Mouse (Mus musculus) olfactory bulb, adult 2 months (tissue): Measurements from ENCODE around the gene Acer2. TPM values are rescaled to one million over a fixed set of nuclear protein-coding genes. Genes with fewer than 3 reads are reported as not detected.
A peak's percentile ranks its signal among the peaks of the same experiment; 100 is the strongest.

Experiments
- H3K27ac ChIP-seq: fragments of 200-500 bp; 2 replicates; pipeline ENCODE4 v1.5.1; 2012; ENCODE audit warnings: low read depth, low read length; ENCODE audit not compliant: insufficient read depth
- H3K4me1 ChIP-seq: fragments of 200-500 bp; 2 replicates; pipeline ENCODE4 v1.6.1; 2012; ENCODE audit warnings: low read length; ENCODE audit not compliant: control insufficient read depth, insufficient read depth
- H3K4me3 ChIP-seq: fragments of 200-500 bp; 2 replicates; pipeline ENCODE4 v1.5.1; 2012; ENCODE audit warnings: mild to moderate bottlenecking, low read depth, low read length, moderate library complexity; ENCODE audit not compliant: insufficient read depth
- CTCF ChIP-seq: fragments of 200-500 bp; IDR thresholded peaks from 2 replicates; pipeline ENCODE4 v1.5.1; 2012; ENCODE audit warnings: low read depth, mild to moderate bottlenecking, low read length, moderate library complexity; ENCODE audit not compliant: insufficient read depth
- POLR2A ChIP-seq: fragments of 200-500 bp; IDR thresholded peaks from 2 replicates; pipeline ENCODE4 v1.6.1; 2012; ENCODE audit warnings: mild to moderate bottlenecking, low read depth, low read length, moderate library complexity; ENCODE audit not compliant: insufficient read depth
- WGBS: fragments of 180-500 bp; shearing (Covaris S2); methylation state at CpG from one replicate; pipeline ENCODE4 v1.1.7; 2018; 5-methylcytosine and 5-hydroxymethylcytosine counted together
- polyA plus RNA-seq: library from polyadenylated mRNA; stranded (reverse); fragments of >200 nt; gene quantifications from 2 replicates; pipeline ENCODE4 v1.2.4, GENCODE M21; 2012; ENCODE audit warnings: low replicate concordance; ENCODE audit not compliant: missing spikeins, insufficient read depth, insufficient read length

Gene Acer2
- polyA plus RNA-seq, 1 experiment: not detected

- no peaks in the 10 kb centered on the region for H3K4me1 ChIP-seq
- no peak overlapping the region for H3K27ac ChIP-seq
- TF ChIP-seq CTCF: no peak
- TF ChIP-seq POLR2A: no peak
- 59% methylated on average over 2 of the region's 2 CpGs for WGBS
- no peak overlapping the region for H3K4me3 ChIP-seq
Measured at GRCm38 (mm10) chr4:86882413-86882812, 8.2 kb downstream of the Acer2 start.

- no peak overlapping the region for H3K4me3 ChIP-seq
- TF ChIP-seq CTCF (no peak), POLR2A (no peak)
- no peak overlapping the region for H3K27ac ChIP-seq
- WGBS: 40% methylated on average over 4 of the region's 4 CpGs
- no peaks in the 10 kb centered on the region for H3K4me1 ChIP-seq
Measured at GRCm38 (mm10) chr4:86884945-86885344, 10.7 kb downstream of the Acer2 start.

- Histone ChIP-seq H3K4me3 (0 out of 2 replicates have a peak overlapping the region, but pooled peaks have one; percentile 4), H3K27ac (no peak overlapping the region), H3K4me1 (no peaks in the 10 kb centered on the region)
- WGBS: 55% methylated on average over 12 of the region's 12 CpGs
- TF ChIP-seq CTCF (no peak), POLR2A (no peak)
Measured at GRCm38 (mm10) chr4:86885790-86886159, 11.6 kb downstream of the Acer2 start.

- Histone ChIP-seq H3K4me1 (no peaks in the 10 kb centered on the region), H3K4me3 (0 out of 2 replicates have a peak overlapping the region, but pooled peaks have one; percentile 4), H3K27ac (no peak overlapping the region)
- 41% methylated on average over 18 of the region's 18 CpGs for WGBS
- TF ChIP-seq CTCF: no peak
- no peak for TF ChIP-seq POLR2A
Measured at GRCm38 (mm10) chr4:86886160-86886878, 12.1 kb downstream of the Acer2 start.

- TF ChIP-seq POLR2A (no peak), CTCF (no peak)
- Histone ChIP-seq H3K4me1 (no peaks in the 10 kb centered on the region), H3K4me3 (no peak overlapping the region), H3K27ac (no peak overlapping the region)
- 71% methylated on average over 5 of the region's 5 CpGs for WGBS
Measured at GRCm38 (mm10) chr4:86887879-86888278, 13.7 kb downstream of the Acer2 start.

- TF ChIP-seq CTCF (no peak), POLR2A (no peak)
- Histone ChIP-seq H3K27ac (no peak overlapping the region), H3K4me3 (no peak overlapping the region), H3K4me1 (no peaks in the 10 kb centered on the region)
- 78% methylated on average over 7 of the region's 7 CpGs for WGBS
Measured at GRCm38 (mm10) chr4:86897411-86897810, 23.2 kb downstream of the Acer2 start.

- H3K27ac ChIP-seq: no peak overlapping the region
- H3K4me3 ChIP-seq: no peak overlapping the region
- TF ChIP-seq POLR2A (no peak), CTCF (no peak)
- WGBS: 72% methylated on average over 14 of the region's 14 CpGs
- no peaks in the 10 kb centered on the region for H3K4me1 ChIP-seq
Measured at GRCm38 (mm10) chr4:86898791-86899474, 24.7 kb downstream of the Acer2 start.

GRCm38 (mm10) chr4:86902351-86902750 is 28.2 kb downstream of the Acer2 start:
- 80% methylated on average over 6 of the region's 6 CpGs for WGBS
- TF ChIP-seq CTCF (no peak), POLR2A (no peak)

GRCm38 (mm10) chr4:86904969-86905368 is 30.8 kb downstream of the Acer2 start:
- TF ChIP-seq POLR2A (no peak), CTCF (no peak)
- Histone ChIP-seq H3K4me1 (no peaks in the 10 kb centered on the region), H3K27ac (no peak overlapping the region), H3K4me3 (no peak overlapping the region)
- WGBS: 35% methylated on average over 3 of the region's 3 CpGs

More at GRCm38 (mm10) chr4:86902351-86902750, 28.2 kb downstream of the Acer2 start:
- Histone ChIP-seq H3K27ac (no peak overlapping the region), H3K4me1 (no peaks in the 10 kb centered on the region), H3K4me3 (no peak overlapping the region)
